Mouse (Mus musculus): ENCODE measurements around the gene Ppa1.

DNA sequence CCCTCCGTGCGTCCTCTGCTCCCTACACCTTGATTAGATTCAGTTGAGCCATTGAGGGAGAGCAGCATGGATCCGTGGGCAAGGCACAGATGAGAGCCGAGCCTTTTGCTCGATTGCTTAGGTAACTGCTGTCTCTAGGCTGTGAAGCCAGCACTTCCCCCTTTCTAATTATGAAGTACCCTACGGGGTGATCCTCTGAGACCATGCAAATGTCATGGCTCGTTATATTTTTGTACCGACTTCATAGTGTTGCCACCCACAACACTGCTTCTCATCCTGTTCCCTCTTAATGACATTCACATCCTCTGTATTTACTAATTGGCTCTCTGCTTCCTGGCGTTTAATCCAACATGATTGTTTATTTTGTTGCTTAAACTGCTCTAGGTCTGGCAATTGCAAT lies 26.7 kb upstream of the Ppa1 start:
- TF ChIP-seq HCFC1 (IDR thresholded peaks at IDR 0.05; ENCODE audit: borderline replicate concordance, insufficient read depth, low read length): no peak
- no peak for TF ChIP-seq CHD2 (IDR thresholded peaks at IDR 0.05; ENCODE audit: low read depth, low read length)
